In genomic region chr3:78919407-78919806, GRCm38 (mm10) we compare ENCODE assay signal across 7 mouse cellular contexts.
DNase-seq lines count a peak whose midpoint lies in the region; ATAC-seq lines count a peak whose summit lies in the region.

No protein-coding gene starts in this region.

- WGBS in limb, embryonic 10.5 days: 30% methylated on average over 12 of the region's 12 CpGs
- 16% methylated on average over 12 of the region's 12 CpGs for WGBS in midbrain, embryonic 13.5 days

- 0 out of 2 replicates have a peak, but pooled peaks cover 2% of the 10 kb centered on the region for H3K4me1 ChIP-seq in limb, embryonic 10.5 days
- H3K4me1 ChIP-seq in midbrain, embryonic 13.5 days (replicated peaks): peaks cover 4% of the 10 kb centered on the region; the same call in 1 of the 2 replicates

- peak; percentile 41 for DNase-seq in adrenal gland, adult 8-10 months
- peak; percentile 54 for DNase-seq in embryo, embryonic 11.5 days (ENCODE audit: low read depth, low spot score)
- DNase-seq in heart, adult 11 months: peak; percentile 91
- peak; percentile 14 for DNase-seq in kidney, adult 11 months
- DNase-seq in limb, embryonic 10.5 days (ENCODE audit: low spot score): peak; percentile 85
- peak; percentile 47 for DNase-seq in spleen, adult 12 weeks (ENCODE audit: low spot score)

- H3K9ac ChIP-seq in midbrain, embryonic 13.5 days (replicated peaks): no peak overlapping the region

- H3K9me3 ChIP-seq in limb, embryonic 10.5 days (replicated peaks): no peaks in the 10 kb centered on the region
- no peaks in the 10 kb centered on the region for H3K9me3 ChIP-seq in midbrain, embryonic 13.5 days

- no peaks in the 10 kb centered on the region for H3K36me3 ChIP-seq in limb, embryonic 10.5 days
- H3K36me3 ChIP-seq in midbrain, embryonic 13.5 days: no peaks in the 10 kb centered on the region

- H3K27ac ChIP-seq in limb, embryonic 10.5 days: peak overlapping the region; percentile 64; the same call in 1 of the 2 replicates
- no peak overlapping the region for H3K27ac ChIP-seq in midbrain, embryonic 13.5 days

- H3K4me2 ChIP-seq in midbrain, embryonic 13.5 days (replicated peaks): peak overlapping the region; percentile 49

- H3K27me3 ChIP-seq in limb, embryonic 10.5 days (ENCODE audit: low read depth, poor library complexity, severe bottlenecking): no peaks in the 10 kb centered on the region
- H3K27me3 ChIP-seq in midbrain, embryonic 13.5 days: no peaks in the 10 kb centered on the region

- H3K4me3 ChIP-seq in limb, embryonic 10.5 days: no peak overlapping the region
- peak overlapping the region; percentile 26 for H3K4me3 ChIP-seq in midbrain, embryonic 13.5 days (replicated peaks)

- peak; percentile 81 for ATAC-seq in midbrain, embryonic 13.5 days

Comparison
In these comparisons a context has a peak if more than half of its experiments do, and no peak if none do; other contexts are left out.
1. DNase-seq: peak in every context shown above with its lines; median percentile 91 in heart, adult 11 months; 85 in limb, embryonic 10.5 days; 54 in embryo, embryonic 11.5 days; 47 in spleen, adult 12 weeks; 41 in adrenal gland, adult 8-10 months; 14 in kidney, adult 11 months.